Mouse (Mus musculus): Measurements from ENCODE around the gene Aim2.

GRCm38 (mm10) chr1:173328446-173328845 is 22.2 kb upstream of the Aim2 start:
- TF ChIP-seq POLR2A (IDR thresholded peaks at IDR 0.05; ENCODE audit: low read depth, low read length) (no peak), CTCF (conservative IDR thresholded peaks at IDR 0.05; ENCODE audit: insufficient read depth, insufficient read length, low read depth, low read length) (no peak)
